Mouse (Mus musculus) mature B cell (primary cell): ENCODE measurements around the gene Qpctl.

ENCODE experiments used
- in situ Hi-C: fragments of 300-500 bp; cut with MboI; formaldehyde crosslinking; loops from 2 replicates; pipeline ENCODE4 v1.14.3; 2019

Gene Qpctl

GRCm38 (mm10) chr7:19121686-19122085 lies 27.4 kb downstream of the Qpctl start:
- in situ Hi-C loops, result no loop called here

GRCm38 (mm10) chr7:19119631-19120429 lies 29.3 kb downstream of the Qpctl start, which contains the start of gene Fbxo46:
TSS of gene Fbxo46 (plus strand) at chr7:19119859.
- in situ Hi-C loops, result no loop called here

- in situ Hi-C loops, result no loop called here
These were observed 30.0 kb downstream of the Qpctl start for GRCm38 (mm10) chr7:19119083-19119482.

GRCm38 (mm10) chr7:19118028-19118771 lies 30.9 kb downstream of the Qpctl start, which contains the start of gene Gm4969:
TSS of gene Gm4969 (minus strand) at chr7:19118368.
- in situ Hi-C loops, result no loop called here

DNA sequence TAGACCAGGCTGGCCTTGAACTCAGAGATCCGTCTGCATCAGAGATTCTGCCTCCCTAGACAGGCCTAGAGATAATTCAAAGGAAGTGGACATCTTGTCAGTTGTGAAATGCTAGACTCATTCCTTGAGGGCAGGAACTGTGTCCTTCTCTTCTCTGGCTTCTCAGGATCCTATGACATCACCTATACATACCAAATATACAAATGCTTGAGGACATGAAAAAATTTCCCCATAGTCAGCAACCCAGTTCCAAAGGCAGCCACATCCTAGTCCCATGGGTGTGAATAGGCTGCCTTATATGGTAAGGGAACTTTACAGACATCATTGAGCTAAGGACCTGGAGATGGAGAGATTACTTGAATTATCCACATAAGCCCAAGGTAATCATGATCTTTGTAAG lies 39.5 kb downstream of the Qpctl start:
- in situ Hi-C loops, result no loop called here

DNA sequence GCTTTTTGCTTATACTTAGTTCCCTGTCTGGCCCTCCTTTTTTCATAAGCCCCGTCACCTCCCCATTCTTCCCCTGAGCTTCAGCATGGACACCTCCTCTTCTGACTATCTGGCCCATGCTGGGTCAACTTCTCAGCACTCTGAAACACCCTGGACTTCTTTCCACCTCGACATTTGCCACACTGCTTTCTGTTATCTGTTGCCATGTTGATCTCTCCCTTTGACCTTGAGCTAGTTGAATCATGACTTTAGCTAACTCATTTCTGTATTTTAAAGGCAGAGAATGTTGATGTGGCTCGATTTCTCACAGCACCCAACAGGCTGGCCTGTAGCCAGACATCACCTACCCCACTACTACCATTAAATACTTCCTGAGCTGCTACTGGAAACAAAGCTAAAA lies 41.7 kb downstream of the Qpctl start:
- in situ Hi-C loops, result no loop called here

GRCm38 (mm10) chr7:19104486-19104885 lies 44.6 kb downstream of the Qpctl start:
- in situ Hi-C loops, result no loop called here

DNA sequence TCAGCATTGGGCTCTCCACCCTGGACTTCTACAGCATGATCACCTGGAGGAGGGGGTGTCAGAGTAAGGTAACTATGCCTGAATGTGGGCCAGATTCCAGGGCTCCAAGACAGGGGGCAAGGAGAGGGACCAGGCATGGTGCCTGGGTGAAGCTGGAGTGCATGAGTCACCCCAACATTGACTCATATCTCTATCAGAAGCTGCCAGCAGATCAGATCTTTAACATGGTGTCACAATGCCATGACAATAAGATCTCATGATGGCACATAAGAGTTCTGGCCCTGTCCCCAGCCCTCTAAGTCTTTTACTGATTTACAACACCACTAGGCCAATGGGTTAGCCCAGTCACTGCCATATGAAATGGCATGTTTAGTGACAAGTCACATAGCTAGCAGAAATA lies 45.4 kb downstream of the Qpctl start:
- in situ Hi-C loops, result no loop called here

DNA sequence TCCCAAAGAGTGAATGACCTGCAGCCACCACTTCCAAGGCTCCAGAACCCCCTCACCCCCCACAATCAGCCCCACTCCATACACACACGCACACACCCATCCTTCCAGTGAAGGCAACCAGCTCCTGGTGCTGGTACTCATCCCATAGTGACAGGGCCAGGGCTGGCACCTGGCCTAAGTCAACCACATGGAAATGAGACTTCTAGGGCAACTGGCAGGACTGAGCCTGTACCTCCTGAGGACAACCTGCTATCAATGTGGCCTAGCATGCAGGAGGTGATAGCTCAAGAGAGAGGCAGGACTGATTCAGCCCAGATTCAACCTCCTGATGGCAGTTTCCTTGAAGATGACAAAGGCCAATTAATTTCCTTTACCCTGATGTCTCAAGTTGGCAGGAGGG lies 48.8 kb downstream of the Qpctl start:
- in situ Hi-C loops, result no loop called here

DNA sequence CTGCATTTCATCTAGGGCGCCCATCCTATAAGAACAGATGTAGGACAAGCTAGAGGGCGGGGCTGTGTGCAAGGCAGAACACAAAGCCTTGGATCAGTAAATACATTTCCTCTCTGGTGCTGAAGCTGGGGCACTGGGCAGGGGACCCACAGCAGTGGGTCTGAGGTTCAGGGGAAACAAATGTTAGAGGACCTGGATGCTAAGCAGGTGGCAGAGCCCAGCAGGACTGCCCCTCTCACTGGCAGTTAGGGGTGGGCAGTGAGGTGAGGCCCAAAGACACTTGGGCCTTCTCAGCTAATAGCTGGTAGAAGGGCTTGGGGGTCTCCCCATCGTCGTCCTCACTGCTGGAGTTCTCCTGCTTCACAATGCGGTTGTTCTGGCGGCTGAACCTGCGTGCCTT lies 50.3 kb downstream of the Qpctl start:
- in situ Hi-C loops, result no loop called here

DNA sequence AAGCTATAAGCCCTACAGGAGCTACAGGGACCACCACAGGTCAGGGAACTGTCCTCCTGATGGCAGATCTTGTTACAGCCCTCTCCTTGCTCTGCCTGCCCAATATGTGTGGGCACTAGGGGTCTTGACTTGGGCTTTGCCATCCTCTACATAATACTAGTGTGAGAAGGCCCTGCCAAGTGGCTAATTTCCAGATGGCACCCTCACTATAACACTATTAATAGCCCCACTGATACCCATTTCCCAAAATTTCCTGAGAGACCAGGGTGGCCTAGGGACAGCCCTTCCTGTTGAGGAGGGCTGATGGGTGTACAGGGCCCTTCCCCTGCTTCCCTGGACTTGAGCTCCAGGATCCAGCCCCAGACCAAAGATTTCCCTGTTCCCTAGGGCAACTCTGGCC lies 51.2 kb downstream of the Qpctl start:
- in situ Hi-C loops, result no loop called here

- in situ Hi-C loops, result no loop called here
These were observed 51.9 kb downstream of the Qpctl start for GRCm38 (mm10) chr7:19097217-19097616.

DNA sequence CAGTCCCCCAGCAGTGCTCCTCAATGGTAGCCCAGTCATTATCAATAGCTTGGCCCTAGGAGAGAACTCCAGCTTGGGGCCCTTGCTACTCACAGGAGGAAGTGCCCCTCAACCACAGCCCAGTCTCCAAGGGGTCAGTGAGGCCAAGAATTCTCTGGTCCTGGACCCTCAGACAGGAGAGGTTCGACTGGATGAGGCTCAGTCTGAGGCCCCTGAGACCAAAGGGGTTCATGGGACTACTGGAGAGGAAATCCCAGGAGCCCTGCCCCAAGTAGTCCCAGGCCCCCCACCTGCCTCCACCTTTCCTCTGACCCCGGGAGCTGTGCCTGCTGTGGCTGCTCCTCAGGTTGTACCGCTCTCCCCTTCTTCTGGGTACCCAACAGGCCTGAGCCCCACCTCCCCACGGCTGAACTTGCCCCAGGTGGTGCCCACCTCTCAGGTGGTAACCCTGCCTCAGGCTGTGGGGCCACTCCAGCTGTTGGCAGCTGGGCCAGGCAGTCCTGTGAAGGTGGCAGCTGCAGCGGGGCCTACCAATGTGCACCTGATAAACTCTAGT lies 52.6 kb downstream of the Qpctl start:
- in situ Hi-C loops, result no loop called here

DNA sequence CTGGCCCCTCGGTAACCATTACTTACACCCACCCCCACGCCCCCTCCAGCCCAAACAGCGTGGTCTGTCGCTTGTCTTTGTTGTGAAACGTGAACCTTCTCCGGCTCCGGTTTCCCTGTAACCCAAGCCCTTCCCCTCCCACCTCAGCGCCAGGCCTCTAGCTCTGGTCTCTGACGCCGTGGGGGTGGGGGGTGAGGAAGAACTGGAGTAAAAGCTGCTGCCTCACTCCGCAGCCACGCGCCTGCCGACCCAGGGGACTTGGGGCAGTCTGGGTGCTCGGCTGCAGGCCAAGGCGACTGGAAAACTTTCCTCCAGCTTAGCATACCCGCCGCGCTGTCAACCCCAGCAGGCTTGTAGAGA lies 53.4 kb downstream of the Qpctl start:
- in situ Hi-C loops, result no loop called here

GRCm38 (mm10) chr7:19094826-19095750 lies 54.0 kb downstream of the Qpctl start:
- in situ Hi-C loops, result no loop called here

- in situ Hi-C loops, result no loop called here
These were observed 54.6 kb downstream of the Qpctl start, which contains the start of gene Six5 for GRCm38 (mm10) chr7:19094471-19094825. TSS of gene Six5 (plus strand) at chr7:19094594.

DNA sequence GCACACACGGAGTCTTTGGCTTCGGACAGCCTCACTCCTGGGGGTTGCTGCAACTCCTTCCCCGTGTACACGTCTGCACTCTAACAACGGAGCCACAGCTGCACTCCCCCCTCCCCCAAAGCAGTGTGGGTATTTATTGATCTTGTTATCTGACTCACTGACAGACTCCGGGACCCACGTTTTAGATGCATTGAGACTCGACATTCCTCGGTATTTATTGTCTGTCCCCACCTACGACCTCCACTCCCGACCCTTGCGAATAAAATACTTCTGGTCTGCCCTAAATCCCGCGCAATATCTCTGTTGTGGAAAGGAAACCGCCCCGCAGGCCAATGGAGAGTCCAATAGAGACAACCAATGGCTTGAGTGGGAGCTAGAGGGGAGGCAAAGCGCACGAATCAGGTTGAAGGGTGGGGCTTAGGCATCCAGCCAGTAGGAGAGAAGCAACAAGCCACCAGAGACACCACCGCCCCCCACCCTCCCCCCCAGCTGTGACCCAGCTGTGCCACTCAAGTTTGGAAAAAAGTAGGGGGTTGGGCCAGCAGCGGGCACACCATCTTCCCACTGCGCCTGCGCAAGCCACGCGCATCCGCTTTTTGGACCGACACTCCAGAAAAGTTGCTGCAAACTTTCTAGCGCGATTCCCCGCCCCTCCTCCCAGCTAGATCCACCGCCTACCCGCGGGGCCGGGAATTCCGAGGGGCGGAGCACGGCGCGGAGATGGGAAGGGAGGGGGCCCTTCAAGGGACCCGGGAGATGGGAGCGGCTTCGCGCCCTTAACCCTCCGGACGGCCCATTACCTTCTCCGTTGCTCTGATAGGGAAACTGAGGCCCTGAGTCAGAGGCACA lies 55.3 kb downstream of the Qpctl start:
- in situ Hi-C loops, result no loop called here

GRCm38 (mm10) chr7:19093174-19093521 lies 55.9 kb downstream of the Qpctl start:
- in situ Hi-C loops, result no loop called here

DNA sequence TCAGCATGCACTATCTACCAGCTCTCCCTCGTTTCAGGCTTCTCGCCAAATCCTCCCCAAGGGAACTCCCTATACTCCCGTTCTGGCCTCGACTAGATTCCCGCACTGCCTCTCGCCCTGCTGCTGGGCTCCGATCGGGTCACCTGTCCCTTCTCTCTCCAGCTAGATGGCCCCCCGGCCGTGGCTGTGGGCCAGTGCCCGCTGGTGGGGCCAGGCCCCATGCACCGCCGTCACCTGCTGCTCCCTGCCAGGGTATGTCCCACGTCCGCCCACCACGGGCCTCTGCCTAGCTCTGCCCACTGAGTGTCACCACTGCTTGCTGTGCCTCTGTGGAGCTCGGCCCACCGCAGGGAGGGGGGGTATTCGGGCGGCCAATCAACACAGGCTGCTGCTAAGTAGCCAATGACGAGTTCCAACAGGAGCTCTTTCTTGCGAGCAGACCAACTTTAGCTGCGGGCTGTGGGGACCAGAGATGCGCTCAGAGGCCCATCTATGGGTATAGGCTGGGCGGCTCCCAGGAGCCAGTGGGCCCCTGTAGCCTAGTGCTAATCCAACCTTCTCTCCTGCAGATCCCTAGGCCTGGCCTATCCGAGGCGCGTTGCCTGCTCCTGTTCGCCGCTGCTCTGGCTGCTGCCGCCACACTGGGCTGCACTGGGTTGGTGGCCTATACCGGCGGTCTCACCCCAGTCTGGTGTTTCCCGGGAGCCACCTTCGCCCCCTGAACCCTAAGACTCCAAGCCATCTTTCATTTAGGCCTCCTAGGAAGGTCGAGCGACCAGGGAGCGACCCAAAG lies 56.5 kb downstream of the Qpctl start:
- in situ Hi-C loops, result no loop called here

DNA sequence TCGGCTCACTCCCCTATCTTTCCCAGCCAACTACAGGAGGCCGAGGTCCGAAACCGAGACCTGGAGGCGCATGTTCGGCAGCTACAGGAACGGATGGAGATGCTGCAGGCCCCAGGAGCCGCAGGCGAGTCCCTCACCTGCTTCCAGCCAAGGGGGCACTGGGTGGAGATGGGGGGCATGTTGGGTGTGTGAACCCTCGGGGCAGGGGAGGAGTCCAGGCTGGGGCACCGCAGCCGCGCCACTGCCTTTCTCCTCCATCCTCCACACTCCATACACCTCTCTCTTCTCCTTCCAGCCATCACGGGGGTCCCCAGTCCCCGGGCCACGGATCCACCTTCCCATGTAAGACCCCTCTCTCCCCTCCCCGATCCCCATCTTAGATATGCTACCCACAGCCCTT lies 57.2 kb downstream of the Qpctl start:
- in situ Hi-C loops, result no loop called here
